Mouse (Mus musculus): ENCODE results near the gene Cdkl4.

The Cdkl4 gene

DNA sequence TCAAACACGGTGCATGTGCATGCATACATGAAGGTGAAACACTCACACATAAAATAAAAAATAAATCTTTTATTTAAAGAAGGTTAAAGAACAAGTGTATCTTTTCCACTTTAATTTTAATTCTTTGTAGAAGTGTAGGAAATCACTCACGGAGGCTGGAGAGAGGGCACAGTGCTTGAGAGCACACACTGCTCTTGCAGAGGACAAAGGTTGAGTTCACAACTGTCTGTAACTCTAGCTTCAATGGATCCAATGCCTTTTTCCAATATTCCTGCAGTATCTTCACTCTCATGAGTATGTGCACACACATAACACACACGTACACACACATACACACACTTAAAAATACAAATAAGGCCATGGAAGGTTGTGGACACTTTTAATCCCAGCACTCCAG lies 67.2 kb downstream of the Cdkl4 start:
- DNase-seq, result no peak

DNA sequence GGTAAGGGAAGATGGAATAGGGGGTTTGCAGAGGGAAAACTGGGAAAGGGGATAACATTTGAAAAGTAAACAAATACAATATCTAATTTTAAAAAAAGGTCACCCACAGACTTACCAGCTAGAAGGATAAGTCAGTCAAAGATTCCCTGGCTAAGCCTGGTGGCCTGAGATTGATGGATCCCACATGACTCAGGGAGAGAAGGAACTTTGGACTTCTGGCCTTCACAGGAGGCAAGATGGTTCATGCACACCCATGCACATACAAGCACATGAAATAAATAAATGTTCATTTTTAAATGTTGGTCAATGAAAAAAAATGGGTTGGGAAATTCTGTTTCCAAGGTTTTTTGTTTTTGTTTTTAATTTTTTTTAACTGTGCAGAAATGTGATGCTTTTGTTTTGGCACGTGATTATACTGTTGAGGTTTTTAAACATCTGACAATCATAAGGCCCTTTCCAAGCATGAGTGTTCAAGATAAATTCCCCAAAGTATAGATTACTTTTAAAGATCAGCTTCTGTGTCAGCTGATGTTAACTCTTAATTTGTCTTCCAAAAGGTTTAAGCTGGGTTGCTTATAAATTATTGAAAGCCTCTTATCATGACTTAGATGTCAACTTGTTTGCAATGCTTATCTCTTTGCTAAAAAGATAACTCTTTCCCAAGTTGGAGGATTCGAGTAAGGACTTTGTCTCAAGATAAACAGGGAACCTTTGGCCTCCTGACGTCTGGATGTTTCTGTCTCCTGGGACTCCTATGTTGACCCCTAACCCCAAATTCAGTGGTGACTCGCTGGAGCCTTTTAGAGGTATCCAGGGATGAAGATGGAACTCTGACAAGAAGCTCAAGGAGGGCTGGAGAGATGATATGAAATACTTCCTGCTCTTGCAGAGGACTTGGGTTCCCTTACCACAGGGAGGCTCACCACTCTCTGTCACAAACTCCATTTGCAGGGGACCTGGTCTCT lies 67.8 kb downstream of the Cdkl4 start:
- DNase-seq, result peak; percentile 33

DNA sequence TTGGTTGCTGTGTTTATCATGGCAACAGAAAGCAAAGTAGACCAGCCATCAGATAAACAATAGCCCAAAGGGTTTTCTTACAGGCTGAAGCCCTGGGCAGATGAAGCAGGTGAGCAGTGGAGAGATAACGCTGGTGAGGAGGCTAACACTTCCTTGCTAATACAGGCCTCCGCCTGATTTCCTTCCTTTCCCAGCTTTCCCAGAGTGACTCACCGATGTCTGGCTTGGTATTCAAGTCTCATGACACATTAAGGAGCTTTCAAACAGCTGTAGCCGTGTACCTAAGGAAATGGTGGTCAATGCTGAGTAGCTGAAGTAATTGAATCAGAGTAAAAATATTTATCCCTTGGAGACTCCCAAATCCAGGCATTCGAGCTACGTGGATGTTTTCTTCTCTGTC lies 71.8 kb downstream of the Cdkl4 start:
- no peak for DNase-seq

DNA sequence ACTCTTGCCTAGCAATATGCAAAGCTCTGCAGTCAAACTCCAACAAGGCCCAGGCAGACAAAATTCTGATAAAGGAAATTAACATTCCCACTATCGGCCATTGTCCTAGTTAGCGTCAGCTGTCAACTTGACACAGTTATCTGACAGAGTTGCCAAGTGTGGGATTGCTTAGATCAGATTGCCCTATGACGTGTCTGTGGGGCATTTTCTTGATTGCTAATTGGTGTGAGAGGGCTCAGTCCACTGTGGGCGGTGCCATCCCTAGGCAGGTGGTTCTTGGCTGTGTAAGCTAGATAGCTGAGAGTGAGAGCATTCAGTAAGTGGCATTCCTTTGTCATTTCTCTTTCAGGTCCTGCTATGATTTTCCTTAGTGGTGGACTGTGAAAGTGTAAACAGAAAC lies 72.3 kb downstream of the Cdkl4 start:
- no peak for DNase-seq

DNA sequence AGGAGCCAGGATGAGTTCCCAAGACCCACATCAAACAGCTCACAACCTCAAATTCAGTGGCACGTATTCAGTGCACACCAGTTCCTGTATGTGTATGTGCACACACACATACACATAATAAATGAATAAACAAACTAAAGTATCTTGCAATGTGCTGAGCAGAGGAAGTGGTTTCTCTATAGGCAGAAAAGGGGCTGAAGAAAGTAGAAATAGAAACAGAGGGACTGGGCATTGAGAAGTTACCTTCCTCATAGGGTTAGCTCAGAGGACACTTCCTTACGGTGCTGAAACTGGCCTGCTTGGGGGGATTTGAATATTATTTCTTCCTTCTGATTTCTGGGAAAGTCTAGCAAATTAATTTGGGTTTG lies 75.8 kb downstream of the Cdkl4 start:
- DNase-seq, result no peak

DNA sequence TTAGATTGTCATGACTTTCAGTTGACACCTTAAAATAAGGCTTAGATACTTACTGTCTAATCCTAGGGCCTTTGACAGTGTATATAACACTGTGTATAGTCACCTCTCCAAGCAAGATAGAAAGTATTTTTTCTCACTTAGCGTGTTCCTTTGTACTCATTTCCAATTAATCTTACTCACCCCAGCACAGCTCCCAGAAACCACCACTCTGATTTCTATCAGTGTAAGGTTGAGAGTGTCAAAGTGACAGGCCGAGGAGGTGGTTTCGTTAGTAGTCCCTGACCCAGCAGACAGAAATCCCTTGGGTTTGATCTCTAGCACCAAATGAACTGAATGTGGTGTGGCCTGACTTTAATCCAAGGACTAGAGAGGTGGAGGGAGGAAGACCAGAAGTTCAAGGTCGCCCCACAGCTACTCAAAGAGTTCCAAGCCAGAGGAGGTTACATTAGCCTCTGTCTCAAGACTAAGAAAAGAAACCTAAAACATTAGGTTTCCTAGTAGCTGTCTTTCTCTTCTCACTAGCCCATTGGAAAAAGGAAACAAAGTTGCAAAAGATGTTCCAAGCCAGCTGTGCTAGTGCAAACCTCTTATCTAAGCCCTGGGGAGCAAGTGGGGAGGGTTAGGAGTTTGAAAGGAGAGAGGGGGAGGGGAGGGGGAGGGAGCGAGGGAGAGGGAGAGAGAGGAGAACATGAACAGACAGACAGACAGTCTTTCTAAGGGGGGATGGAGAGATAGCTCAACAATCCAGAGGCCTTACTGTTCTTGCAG lies 76.4 kb downstream of the Cdkl4 start:
- DNase-seq, result no peak

DNA sequence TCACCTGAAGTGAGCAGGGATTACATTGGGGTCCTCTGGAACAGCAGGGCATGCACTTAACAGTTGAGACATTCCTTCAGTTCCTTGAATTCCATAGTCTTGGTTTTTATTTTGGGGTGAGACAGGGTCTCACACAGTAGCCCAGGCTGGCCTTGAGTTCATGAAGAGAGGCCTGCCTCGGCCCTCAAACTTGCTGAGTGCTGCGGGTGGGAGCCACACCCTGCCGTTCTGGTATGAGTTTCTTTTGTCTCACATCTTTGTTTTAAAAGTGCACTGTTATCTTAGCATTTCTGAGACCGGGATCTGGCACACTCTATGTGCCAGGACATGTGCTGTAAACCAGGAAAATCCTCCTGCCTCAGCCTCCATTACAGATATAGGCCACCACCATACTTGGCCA lies 77.6 kb downstream of the Cdkl4 start:
- no peak for DNase-seq

DNA sequence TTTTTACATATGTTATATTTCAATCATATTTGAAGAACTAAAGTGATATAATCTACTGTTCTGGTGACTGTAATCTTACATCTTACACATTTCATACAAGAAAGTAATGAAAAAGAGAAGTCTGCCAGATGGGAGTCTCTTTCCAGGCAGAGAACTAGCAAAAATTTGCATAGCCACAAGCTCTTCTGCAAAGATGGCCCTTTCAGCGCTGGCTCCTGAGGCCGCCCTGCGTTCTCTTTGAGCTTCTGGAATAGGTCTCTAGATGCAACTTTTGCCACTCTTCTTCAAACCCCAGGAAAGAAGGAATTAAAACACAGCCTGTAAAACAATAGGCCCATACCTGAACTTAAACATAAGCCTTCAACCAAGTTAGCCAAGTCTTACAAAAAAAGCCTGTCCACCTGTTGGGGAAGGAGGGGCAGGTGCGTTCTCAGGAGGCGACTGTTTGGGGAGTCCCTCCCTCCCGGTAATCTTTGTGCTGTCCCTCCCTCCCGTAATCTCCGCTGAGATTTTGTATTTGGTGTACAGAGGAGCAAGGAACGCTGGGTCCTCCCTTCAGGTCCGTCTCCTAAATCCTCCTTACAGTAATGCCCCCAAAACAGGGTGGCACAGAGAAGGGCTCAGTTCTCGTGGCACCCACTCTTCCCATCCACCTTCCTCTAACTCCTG lies 78.9 kb downstream of the Cdkl4 start:
- no peak for DNase-seq

DNA sequence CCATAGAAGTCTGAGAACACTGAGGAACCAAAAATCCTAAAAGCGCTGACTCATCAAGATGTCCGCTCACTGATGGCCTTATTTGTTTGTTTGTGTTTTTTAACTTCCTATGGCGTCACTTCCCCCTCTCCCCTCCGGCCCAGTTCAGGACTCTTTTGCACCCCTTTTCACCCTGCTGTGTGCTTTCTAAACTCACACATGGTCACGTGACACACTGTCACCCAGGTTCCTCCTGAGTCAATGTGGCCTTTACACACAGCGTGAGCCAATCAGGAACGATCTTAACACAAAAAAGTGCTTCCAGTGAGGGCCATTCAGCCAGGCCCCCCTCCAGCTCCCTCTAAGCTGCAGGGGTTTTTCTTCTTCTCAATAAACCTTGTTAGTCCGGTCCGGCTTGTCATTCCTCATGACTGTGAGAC lies 80.4 kb downstream of the Cdkl4 start:
- no peak for DNase-seq

DNA sequence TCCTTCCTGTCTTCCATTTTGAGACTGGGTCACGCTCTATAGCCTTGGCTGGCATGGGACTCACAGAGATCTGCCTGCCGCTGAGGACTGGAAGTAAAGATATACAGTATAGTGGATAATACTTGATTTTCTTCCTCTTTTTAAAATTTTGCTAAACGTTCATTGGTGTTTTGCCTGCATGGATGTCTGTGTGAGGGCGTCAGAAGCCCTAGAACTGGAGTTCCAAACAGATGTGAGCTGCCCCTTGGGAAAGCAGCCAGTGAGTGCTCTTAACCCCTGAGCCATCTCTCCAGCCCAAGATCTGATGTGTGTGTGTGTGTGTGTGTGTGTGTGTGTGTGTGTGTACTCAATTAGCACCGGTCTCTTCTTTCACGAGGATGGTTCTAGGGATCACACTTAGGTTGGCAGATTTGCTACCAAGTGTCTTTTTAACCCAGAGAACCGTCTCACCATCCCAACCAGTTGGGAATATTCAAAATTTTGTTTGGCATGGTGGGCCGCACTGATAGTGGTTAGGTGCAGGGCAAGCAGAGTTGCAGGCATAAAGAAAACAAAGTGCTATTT lies 80.9 kb downstream of the Cdkl4 start:
- DNase-seq, result no peak

DNA sequence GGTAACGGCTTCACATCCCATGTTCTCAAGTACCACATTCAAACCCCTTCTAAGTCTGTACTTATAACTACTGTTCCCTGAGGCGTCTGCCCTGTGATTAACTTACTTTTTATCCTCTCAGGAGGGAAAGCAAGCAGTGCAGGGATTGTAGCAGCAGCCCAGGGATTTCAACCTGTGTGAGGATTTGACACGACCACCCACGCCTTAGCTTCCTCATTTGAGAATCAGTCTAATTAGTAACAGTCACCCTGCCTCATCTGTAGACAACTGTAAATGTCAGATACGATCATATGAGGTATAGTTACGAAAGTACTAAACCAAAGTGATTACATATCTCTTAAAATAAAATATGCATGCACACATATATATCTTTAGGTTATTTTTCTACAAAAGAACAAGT lies 81.4 kb downstream of the Cdkl4 start:
- DNase-seq, result no peak

DNA sequence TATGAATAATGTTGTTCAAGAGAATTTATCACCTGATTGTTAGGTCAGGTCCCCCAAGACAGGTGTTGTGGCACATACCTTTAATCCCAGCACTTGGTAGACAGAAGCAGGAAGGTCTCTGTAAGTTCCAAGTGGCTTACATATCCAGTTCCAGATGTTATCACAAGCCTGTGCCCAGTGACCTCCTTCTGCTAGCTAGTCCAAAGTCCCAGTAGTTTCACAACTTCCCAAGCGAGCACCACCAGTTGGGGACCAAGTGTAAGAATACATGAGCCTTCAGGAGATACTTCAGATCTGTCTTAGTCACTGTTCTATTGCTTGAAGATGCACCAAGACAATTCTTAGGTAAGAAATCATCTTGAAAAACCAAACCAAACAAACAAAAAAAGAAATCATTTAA lies 83.7 kb downstream of the Cdkl4 start:
- no peak for DNase-seq

DNA sequence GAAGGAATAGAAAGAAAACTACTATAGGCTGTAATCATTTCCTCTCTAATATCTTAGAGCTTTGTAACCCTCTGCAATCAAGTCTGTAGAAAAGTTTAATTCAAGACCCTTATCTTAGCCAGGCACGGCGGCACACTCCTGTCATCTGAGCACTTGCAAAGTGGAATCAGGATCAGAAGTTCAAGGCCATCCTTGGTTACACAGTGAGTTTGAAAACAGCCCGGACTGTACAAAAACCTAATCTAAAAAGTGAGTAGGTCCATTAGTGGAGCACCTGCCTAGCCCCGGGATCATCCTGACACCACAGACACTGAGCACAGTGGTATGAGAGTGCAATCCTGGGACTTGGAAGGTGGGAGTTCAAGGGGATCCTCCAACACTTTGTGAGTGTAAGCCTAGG lies 84.8 kb downstream of the Cdkl4 start:
- DNase-seq, result no peak

DNA sequence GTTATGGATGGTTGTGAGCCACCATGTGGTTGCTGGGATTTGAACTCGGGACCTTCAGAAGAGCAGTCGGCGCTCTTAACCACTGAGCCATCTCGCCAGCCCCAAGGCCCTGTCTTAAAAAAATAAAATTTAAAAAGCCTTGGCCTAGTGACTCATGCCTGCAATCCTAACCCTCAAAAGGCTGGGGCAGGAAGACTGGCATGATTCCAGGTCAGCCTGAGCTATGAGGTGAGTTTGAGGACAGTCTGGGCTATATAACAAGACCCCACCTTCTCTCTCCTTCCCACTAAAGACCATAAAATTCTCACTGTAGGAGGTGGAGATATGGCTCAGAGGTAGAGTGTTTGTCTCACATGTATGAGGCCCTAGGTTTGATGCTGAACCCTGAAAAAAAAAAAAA lies 85.3 kb downstream of the Cdkl4 start:
- DNase-seq, result no peak

DNA sequence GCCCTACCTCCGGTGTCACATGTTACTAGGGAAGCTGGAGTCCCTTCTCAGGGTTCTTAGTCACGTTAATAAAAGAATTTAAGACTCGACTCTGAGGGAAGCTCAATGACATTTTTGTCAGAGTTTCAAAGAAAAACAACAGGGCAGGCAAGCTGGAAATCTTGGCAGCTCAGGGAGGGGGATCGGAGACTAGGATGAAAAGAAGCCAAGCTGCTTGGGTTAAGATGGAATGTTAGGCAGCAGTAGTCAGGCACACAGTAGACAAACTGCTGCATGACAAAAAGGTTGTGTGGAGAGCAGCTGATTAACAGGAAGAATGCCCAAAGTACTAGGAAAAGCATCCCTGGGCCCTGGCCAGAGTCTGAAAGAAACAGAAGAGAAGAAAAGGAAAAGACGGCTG lies 87.4 kb downstream of the Cdkl4 start:
- no peak for DNase-seq

DNA sequence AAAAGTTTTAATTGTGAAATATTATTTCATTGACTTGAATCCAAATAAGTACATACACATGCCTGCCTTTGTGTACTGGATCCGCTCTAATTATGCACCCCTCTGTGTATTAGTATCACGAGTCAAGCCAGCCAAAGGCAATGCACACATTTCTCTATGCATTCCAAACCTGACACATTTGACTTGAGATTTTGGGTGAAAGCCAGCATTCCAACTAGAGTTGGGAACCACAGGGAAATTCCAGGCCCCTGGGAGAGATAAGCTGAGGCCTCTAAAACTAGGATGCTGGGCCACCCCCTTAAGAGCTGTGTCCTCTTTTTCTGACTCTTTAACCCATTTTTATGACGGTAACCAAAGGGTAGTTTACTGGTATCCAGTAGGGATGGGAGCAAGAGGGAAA lies 88.7 kb downstream of the Cdkl4 start:
- DNase-seq, result no peak

DNA sequence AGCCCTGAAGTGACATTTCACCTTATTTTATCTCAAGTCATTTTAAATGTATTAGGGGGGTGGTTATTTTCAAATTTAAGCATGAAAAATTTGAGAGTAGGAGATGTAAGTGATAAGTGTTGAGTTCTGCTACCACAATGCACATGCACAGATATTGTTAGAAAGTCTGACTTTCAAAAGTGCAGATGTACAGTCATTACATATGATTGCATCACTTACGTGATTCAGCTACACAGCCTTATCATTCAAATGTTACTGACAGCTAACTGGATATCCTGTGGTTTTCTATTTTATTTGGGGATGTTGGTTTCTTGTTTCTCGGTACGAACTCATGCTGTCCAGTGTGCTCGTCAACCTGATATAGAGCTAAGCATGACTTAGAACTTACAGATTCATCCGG lies 92.5 kb downstream of the Cdkl4 start:
- DNase-seq, result no peak

DNA sequence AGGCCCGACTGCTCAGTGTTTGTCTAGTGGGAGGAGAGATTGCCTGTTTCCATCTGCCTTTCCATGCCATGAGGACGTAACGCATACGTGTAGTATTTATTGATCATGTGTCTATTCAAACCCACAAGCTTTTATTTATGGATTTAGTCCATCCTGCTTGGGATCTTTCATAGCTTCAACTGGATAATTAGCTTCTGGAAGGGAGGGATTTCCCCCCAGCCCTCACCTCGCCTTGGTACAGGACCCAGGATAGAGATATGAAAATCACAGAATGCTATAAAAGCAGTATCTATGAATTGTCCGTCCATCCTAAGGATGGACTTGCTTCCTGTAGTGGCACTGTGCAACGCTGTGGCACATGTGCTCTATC lies 96.8 kb downstream of the Cdkl4 start:
- no peak for DNase-seq

DNA sequence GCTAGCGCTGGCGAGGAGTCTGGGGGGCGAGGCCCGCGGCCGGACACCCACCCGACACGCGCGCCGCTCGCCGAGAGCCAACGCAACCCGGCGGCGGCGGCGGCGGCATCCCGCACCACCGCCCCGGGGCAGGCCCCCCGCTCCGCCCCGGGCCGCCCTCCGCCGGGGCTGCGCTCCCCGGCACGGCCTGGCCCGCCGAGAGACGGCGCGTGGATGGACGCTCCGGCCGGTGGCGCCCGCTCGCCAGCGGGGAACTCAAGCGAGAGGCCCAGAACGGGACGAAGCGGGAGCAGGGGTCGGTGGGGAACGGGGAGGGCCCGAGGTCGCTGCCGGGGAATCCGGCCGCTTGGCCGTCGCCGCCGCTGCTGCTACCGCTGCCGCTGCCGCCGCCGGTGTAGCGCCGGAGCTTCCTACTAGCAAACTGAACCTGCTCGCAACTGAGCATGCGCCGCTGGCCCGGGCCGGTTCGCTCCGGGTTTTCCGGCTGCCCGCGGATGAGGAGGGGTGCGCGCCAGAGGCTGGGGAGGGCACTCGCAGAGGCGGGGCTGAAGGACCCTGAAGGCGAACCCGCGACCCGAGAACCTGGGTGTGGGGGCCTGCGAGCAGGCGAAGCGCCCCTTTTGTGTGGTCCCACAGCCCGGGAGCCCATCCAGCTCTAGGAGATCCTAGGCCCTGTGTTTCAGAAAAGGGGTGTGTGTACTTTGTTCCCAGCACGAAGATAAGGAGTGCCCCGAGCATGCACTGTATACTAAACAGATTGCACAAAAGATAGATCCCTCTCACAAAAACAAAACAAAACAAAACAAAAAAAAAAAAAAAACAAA lies 97.4 kb downstream of the Cdkl4 start, which contains the start of gene Sos1:
Gene Sos1, minus strand, starts transcription at position 423 of the 824 bp plus-strand sequence.
- peak; percentile 96 for DNase-seq

DNA sequence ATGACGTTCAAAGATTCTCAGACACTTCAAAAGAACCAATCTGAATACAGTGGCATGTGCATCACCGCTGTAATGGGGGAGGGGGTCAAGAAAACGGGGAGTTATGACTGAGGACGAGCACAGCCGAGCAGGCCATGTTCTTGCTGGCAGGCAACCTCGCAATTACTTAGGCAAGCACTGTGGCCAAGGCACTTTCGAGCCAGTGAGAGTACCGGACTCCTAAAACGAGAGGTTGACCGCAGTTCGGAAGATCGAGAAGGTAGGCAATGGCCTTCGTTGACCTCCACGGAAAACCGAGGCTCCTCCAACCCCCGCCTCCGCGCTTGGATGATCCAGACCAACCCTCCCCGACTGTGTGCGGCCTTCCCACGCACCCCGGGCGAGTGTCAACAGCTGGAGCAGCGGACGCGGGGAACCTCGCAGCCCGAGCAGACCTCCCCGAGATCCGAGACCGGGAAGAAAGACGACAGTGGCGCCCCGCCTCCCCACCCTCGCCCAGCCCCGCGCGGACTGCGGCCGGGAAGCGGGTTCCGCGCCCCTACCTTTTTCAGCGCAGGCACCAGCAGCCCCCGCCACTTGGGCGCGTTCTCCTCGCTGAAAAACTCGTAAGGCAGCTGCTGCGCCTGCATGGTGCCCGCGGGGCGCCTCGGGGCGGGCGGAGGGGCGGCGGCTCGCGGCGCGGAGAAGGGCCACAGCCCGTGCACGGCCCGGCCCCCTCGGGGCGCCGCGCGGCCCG lies 98.2 kb downstream of the Cdkl4 start:
- peak; percentile 56 for DNase-seq

DNA sequence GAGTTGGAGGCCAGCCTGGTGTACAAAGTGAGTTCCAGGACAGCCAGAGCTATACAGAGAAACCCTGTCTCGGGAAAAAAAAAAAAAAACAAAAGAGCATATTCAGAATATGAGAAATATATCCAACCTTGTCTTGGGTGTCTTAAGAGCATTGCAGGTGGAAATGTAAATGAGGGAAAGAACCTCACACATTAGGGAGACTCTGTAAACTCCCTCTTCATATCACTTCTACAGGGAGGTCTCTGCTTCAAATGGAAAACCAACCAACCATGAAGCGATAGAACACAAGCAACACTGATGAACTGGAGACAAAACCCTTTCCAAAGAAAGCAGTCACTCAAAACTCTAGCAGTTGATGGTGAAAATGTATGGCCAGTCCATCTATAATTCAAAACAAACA lies 99.9 kb downstream of the Cdkl4 start:
- no peak for DNase-seq

DNA sequence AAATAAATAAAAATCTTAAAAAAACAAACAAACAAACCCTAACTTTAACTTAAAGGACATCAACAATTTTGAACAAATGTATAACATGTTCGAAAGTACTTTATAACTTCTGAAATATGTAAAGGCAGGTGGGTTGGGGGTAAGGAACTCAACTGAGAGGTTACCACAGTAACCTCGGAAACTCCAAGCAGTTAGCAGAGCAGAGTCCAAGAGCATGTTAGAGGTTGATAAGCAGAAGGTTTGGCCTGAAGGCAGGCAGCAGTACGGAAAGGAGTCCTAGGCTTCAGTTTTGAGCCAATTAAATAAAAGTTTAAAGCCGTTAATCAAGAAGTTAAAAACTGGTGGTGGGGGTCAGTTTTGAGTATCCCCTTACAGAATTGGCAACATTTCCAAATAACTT lies 101.1 kb downstream of the Cdkl4 start:
- DNase-seq, result no peak
